Mouse (Mus musculus) monocyte, adult 5-6 weeks (primary cell): Measurements from ENCODE around the gene Pou6f2. TPM values are rescaled to one million over a fixed set of nuclear protein-coding genes. Genes with fewer than 3 reads are reported as not detected.

Experiments used
- ATAC-seq: fragments of 153-309, 156-312 bp; replicated peaks from 2 replicates; pipeline ENCODE4 v1.8.0; 2017; ENCODE audit warnings: mild to moderate bottlenecking; ENCODE audit not compliant: low TSS enrichment, insufficient number of reproducible peaks, severe bottlenecking, poor library complexity, low FRiP score
- total RNA-seq: library from RNA; stranded (forward); fragments of 200-1000, 200-491, 200-594 nt; gene quantifications from 3 replicates; pipeline ENCODE4 v1.2.3, GENCODE M21; 2017

Gene Pou6f2
- total RNA-seq, 1 experiment from 2014 or later: not detected

GRCm38 (mm10) chr13:18124368-18124767 lies 273.1 kb downstream of the Pou6f2 start:
- ATAC-seq: no peak

- no peak for ATAC-seq
These were observed 277.1 kb downstream of the Pou6f2 start for GRCm38 (mm10) chr13:18120406-18120805.

GRCm38 (mm10) chr13:18081443-18082119 lies 315.9 kb downstream of the Pou6f2 start:
- ATAC-seq: no peak
